Mouse (Mus musculus) liver, embryonic 14 days (tissue): ENCODE data around the gene Kctd11. TPM values are rescaled to one million over a fixed set of nuclear protein-coding genes. Genes with fewer than 3 reads are reported as not detected.

ENCODE experiments used
- polyA plus RNA-seq: library from polyadenylated mRNA; depleted of rRNA; stranded (reverse); fragments of >200 nt; gene quantifications from 2 replicates; pipeline ENCODE4 v1.2.3, GENCODE M21; 2012; rRNA removed

Gene Kctd11
- 0.76 and 0.89 TPM in 2 replicates for polyA plus RNA-seq

GRCm38 (mm10) chr11:69880853-69881603, at the start of gene Kctd11:
Kctd11 (minus strand) TSS chr11:69881406.

GRCm38 (mm10) chr11:69921114-69922011, 40.2 kb upstream of the Kctd11 start, which contains the start of gene Eif5a:
Eif5a (minus strand) TSS chr11:69921958.

GRCm38 (mm10) chr11:69913554-69914371, 32.6 kb upstream of the Kctd11 start, which contains the start of gene Gps2:
Gps2 (plus strand) TSS chr11:69913888.

GRCm38 (mm10) chr11:69900471-69901405, 19.5 kb upstream of the Kctd11 start, which contains the start of the genes 2810408A11Rik and Neurl4:
2810408A11Rik (minus strand) TSS chr11:69900987.
Neurl4 (plus strand) TSS chr11:69901072.

GRCm38 (mm10) chr11:69895291-69895690, 14.1 kb upstream of the Kctd11 start, which contains the start of gene Acap1:
Acap1 (minus strand) TSS chr11:69895539.

GRCm38 (mm10) chr11:69877878-69878277, 3.3 kb downstream of the Kctd11 start, which contains the start of gene Tmem95:
Tmem95 (minus strand) TSS chr11:69878018.

GRCm38 (mm10) chr11:69858113-69858998, 22.9 kb downstream of the Kctd11 start, which contains the start of gene Tnk1:
Tnk1 (minus strand) TSS chr11:69858730.

GRCm38 (mm10) chr11:69846198-69846680, 35.0 kb downstream of the Kctd11 start, which contains the start of gene Plscr3:
Plscr3 (plus strand) TSS chr11:69846376.

GRCm38 (mm10) chr11:69837952-69838713, 43.1 kb downstream of the Kctd11 start, which contains the start of gene Tmem256:
Tmem256 (plus strand) TSS chr11:69838514.

GRCm38 (mm10) chr11:69837604-69837951, 43.6 kb downstream of the Kctd11 start, which contains the start of gene Nlgn2:
Nlgn2 (minus strand) TSS chr11:69837784.

Other genes with a start within 250 kb of the Kctd11 start
- 21.3 and 22.6 TPM in 2 replicates for gene Fxr2, start 248.4 kb downstream of the Kctd11 start, polyA plus RNA-seq
- gene Sox15, start 226.1 kb downstream of the Kctd11 start, polyA plus RNA-seq, result 0.02 and 0.09 TPM in 2 replicates
- gene Mpdu1, start 218.8 kb downstream of the Kctd11 start, polyA plus RNA-seq, result 34.7 and 42.4 TPM in 2 replicates
- gene Cd68, start 215.3 kb downstream of the Kctd11 start, polyA plus RNA-seq, result 7.8 and 10.5 TPM in 2 replicates
- gene Eif4a1, start 209.0 kb downstream of the Kctd11 start, polyA plus RNA-seq, result 445 and 498 TPM in 2 replicates
- 46.2 and 57.7 TPM in 2 replicates for gene Senp3, start 199.3 kb downstream of the Kctd11 start, polyA plus RNA-seq
- gene Tnfsf13, start 195.6 kb downstream of the Kctd11 start, polyA plus RNA-seq, result 0.29 and 0.31 TPM in 2 replicates
- gene Tnfsf12, start 185.6 kb downstream of the Kctd11 start, polyA plus RNA-seq, result 3.4 and 3.8 TPM in 2 replicates
- 0.77 and 0.86 TPM in 2 replicates for gene Tnfsfm13, start 185.3 kb downstream of the Kctd11 start, polyA plus RNA-seq
- 12.7 and 15.6 TPM in 2 replicates for gene Polr2a, start 122.8 kb downstream of the Kctd11 start, polyA plus RNA-seq
- 0.03 TPM in 1 of 2 replicates, not detected in the other for gene Slc35g3, start 119.4 kb downstream of the Kctd11 start, polyA plus RNA-seq
- gene Zbtb4, start 115.5 kb downstream of the Kctd11 start, polyA plus RNA-seq, result 1.2 and 1.5 TPM in 2 replicates
- 0.69 and 1.5 TPM in 2 replicates for gene Chrnb1, start 85.5 kb downstream of the Kctd11 start, polyA plus RNA-seq
- 0.40 and 0.51 TPM in 2 replicates for gene Fgf11, start 79.5 kb downstream of the Kctd11 start, polyA plus RNA-seq
- 0.24 and 0.25 TPM in 2 replicates for gene Tmem102, start 75.8 kb downstream of the Kctd11 start, polyA plus RNA-seq
- gene Gm39566, start 66.1 kb downstream of the Kctd11 start, polyA plus RNA-seq, result not detected in 2 replicates
- not detected in 2 replicates for gene Spem2, start 62.9 kb downstream of the Kctd11 start, polyA plus RNA-seq
- not detected in 2 replicates for gene Spem1, start 59.2 kb downstream of the Kctd11 start, polyA plus RNA-seq
- 2.1 and 2.2 TPM in 2 replicates for gene Nlgn2, start 43.6 kb downstream of the Kctd11 start, polyA plus RNA-seq
- gene Tmem256, start 42.9 kb downstream of the Kctd11 start, polyA plus RNA-seq, result 155 and 183 TPM in 2 replicates
- gene Plscr3, start 35.0 kb downstream of the Kctd11 start, polyA plus RNA-seq, result 16.2 and 19.8 TPM in 2 replicates
- gene Tnk1, start 22.7 kb downstream of the Kctd11 start, polyA plus RNA-seq, result 1.2 and 1.3 TPM in 2 replicates
- gene Tmem95, start 3.4 kb downstream of the Kctd11 start, polyA plus RNA-seq, result not detected in 2 replicates
- gene Acap1, start 14.1 kb upstream of the Kctd11 start, polyA plus RNA-seq, result 2.7 and 3.3 TPM in 2 replicates
- gene 2810408A11Rik, start 19.6 kb upstream of the Kctd11 start, polyA plus RNA-seq, result 0.40 and 0.53 TPM in 2 replicates
- gene Neurl4, start 19.7 kb upstream of the Kctd11 start, polyA plus RNA-seq, result 16.6 and 20.3 TPM in 2 replicates
- 75.3 and 87.1 TPM in 2 replicates for gene Gps2, start 32.5 kb upstream of the Kctd11 start, polyA plus RNA-seq
- gene Eif5a, start 40.6 kb upstream of the Kctd11 start, polyA plus RNA-seq, result 866 and 1,005 TPM in 2 replicates
- 0.15 and 0.21 TPM in 2 replicates for gene Ybx2, start 54.4 kb upstream of the Kctd11 start, polyA plus RNA-seq
- gene Slc2a4, start 66.8 kb upstream of the Kctd11 start, polyA plus RNA-seq, result 13.7 and 15.5 TPM in 2 replicates
- 1.4 and 2.3 TPM in 2 replicates for gene Cldn7, start 83.4 kb upstream of the Kctd11 start, polyA plus RNA-seq
- gene Ctdnep1, start 99.8 kb upstream of the Kctd11 start, polyA plus RNA-seq, result 30.6 and 33.9 TPM in 2 replicates
- gene Elp5, start 101.1 kb upstream of the Kctd11 start, polyA plus RNA-seq, result 41.7 and 49.0 TPM in 2 replicates
- 131 and 138 TPM in 2 replicates for gene Gabarap, start 109.7 kb upstream of the Kctd11 start, polyA plus RNA-seq
- gene Phf23, start 114.4 kb upstream of the Kctd11 start, polyA plus RNA-seq, result 16.3 and 17.2 TPM in 2 replicates
- 3.2 and 4.6 TPM in 2 replicates for gene Dvl2, start 119.2 kb upstream of the Kctd11 start, polyA plus RNA-seq
- gene Acadvl, start 134.0 kb upstream of the Kctd11 start, polyA plus RNA-seq, result 38.0 and 43.1 TPM in 2 replicates
- gene Dlg4, start 135.5 kb upstream of the Kctd11 start, polyA plus RNA-seq, result 2.0 TPM in 2 replicates
- 1.9 and 2.0 TPM in 2 replicates for gene Asgr1, start 172.7 kb upstream of the Kctd11 start, polyA plus RNA-seq
- gene Asgr2, start 211.2 kb upstream of the Kctd11 start, polyA plus RNA-seq, result 9.6 and 12.5 TPM in 2 replicates
- gene Mgl2, start 248.9 kb upstream of the Kctd11 start, polyA plus RNA-seq, result 1.5 and 1.9 TPM in 2 replicates